Mouse (Mus musculus): Measurements from ENCODE around the gene Fstl3. TPM values are rescaled to one million over a fixed set of nuclear protein-coding genes. Genes with fewer than 3 reads are reported as not detected.

The Fstl3 gene
- total RNA-seq, 4 experiments from 2014 or later = 0.73 to 1.2 (median 1.1) TPM

DNA sequence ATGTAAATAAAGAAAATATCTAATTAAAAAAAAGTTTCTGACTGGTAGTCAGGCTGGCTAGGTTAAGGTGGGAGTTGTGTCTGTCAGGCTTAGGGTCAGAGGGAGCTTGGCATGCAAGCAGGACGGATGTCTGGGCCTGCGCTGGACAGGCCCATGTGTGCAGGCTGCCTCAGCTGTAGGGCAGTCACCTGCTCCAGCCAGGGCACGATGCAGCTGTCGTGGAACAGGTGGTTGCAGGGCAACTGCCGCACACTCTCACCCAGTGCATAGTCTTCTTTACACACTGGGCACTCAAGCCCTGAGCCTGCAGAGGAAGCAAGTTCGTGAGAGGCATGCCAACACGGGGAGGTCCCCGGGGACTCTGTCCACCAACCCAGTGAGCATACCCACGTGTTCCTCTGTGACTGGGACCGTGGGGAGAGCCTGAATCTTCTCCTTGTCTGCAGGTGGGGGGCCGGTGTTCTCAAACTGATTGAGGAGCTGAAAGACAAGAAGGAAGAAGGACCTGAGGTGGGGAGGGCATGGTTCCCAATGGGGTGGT is 16.4 kb upstream of the Fstl3 start:
- no peak for DNase-seq (ENCODE audit: low spot score in 2 of 2)

DNA sequence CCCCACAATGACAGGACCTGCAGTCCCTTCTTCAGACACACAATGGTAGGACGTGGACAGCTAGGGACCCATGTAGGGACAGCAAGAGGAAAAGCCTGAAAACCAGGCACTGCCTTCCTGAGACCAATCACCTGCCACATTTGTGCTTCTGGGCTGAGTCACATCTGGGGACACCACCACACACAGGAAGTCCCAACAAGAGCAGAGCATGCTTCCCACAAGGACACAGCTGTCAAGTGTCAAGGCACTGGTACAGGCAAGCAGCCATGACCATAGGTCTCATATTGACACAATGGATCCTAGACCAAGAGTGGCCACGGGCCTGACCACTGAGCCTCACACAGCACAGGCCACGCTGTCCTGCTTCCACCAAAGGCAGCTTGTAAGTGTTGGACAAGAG is 14.2 kb upstream of the Fstl3 start:
- DNase-seq (ENCODE audit: low spot score in 2 of 2) = no peak

- DNase-seq (ENCODE audit: low spot score in 2 of 2) = no peak
Observed at GRCm38 (mm10) chr10:79764234-79764633, 12.8 kb upstream of the Fstl3 start.

- no peak for DNase-seq (ENCODE audit: low spot score in 2 of 2)
Observed at GRCm38 (mm10) chr10:79765228-79765745, 11.8 kb upstream of the Fstl3 start.

- DNase-seq (ENCODE audit: low spot score in 2 of 2) = no peak
Observed at GRCm38 (mm10) chr10:79766001-79766507, 11.0 kb upstream of the Fstl3 start.

DNA sequence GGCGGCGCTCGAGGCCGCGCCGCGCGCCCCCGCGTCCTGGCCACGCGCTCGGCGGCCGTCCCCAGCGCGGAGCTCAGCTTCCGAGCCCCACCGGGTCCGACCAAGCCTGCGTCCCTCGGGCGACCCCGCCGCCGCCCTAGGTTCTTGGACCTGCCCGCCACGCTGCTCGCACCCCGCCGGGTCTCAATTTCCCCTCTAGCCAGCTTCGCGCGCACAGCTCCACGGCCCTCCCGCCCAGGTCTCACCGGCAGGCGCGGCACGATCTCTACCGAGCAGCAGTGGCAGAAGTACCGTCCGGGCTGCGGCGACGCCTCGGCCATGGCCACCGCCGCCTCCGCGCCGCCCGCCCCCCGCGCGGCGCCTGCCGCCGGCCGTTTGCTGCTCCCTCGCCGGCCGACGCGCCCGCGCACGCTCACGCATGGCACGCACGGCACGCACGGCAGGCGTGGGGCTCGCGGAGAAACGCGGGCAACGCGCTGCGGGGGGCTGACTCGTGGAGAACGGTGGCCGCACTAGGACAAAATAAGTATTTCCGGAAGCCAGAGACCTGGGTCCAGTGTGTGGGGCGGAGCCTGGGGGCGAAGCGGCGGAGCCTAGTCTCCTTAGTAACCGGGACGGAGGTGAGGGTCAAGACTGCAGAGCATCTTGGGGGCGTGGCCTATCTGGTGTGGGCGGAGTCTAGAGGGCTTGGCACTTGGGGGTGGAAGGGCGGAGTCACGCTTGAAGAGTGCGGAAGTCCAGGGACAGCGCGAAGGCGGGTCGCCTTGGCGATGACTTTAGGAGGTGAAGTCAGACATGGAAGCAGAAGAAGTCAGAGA is 10.4 kb upstream of the Fstl3 start, which contains the start of gene Rnf126:
Gene Rnf126, minus strand, starts transcription at position 445 of the 818 bp plus-strand sequence.
- DNase-seq (ENCODE audit: low spot score in 2 of 2) = peak; percentile 99

DNA sequence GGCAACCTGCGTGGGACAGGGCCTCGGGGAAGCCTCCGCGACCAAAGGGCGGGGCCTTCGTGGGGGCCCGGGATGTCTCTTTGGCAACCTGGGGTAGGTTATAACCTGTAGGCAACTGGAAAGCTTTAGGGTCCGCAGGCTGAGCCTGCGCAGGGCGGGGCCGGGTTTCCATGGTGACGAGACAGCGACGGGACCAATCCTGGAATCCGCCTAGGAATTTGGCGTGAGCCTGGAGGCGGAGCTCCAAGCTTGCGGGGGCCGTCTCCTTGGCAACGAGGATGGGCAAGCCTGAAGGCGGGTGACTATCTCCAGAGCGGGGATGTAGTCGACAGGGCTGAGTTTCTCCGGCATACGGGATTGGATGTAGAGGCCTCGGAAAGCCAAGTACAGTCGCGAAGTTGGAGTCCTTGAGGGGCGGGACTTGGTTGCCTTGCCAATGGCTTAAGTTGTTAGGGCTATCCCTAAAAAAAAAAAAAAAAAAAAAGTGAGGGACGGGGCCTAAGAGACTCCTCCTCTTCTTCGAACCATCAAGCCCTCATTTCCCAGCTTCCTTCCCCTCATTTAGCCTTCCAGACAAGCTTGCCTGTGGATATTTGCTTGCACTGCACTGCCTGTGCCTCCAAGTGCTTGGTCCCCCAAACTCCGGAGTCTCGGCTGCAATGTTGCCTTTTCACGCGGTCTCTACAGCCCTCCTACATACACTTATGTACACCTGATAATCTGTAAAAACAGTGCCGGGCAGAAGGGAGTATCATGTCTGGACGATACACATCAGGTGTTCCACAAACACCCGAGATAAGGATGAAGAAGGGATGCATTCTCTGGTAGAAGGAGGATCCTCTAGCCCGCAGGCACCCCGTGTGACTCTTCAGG is 9.5 kb upstream of the Fstl3 start:
- peak; percentile 83 to 90 for DNase-seq (ENCODE audit: low spot score in 2 of 2)

- DNase-seq (ENCODE audit: low spot score in 2 of 2) = peak; percentile 51 to 53
Observed at GRCm38 (mm10) chr10:79768400-79768799, 8.7 kb upstream of the Fstl3 start.

GRCm38 (mm10) chr10:79769329-79769728 is 7.7 kb upstream of the Fstl3 start:
- DNase-seq (ENCODE audit: low spot score in 2 of 2) = no peak

DNA sequence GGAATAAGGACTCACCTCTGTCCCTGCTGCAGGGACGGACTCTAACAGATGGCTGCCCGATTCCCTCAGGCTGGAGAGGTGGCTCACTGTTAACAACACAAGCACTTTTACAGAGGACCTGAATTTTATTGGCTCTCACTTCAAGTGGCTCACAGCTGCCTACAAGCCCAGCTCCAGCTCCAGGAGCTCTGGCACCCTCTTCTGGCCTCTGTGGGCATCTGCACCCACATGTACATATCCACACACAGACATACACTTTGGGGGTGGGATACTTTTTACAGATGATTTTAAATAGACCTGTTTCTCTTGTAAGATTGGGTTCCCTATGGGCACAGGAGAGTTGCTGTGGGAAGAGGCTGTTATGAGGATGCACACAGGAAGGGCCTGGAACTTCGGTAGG is 4.8 kb upstream of the Fstl3 start:
- DNase-seq (ENCODE audit: low spot score in 2 of 2) = no peak

DNA sequence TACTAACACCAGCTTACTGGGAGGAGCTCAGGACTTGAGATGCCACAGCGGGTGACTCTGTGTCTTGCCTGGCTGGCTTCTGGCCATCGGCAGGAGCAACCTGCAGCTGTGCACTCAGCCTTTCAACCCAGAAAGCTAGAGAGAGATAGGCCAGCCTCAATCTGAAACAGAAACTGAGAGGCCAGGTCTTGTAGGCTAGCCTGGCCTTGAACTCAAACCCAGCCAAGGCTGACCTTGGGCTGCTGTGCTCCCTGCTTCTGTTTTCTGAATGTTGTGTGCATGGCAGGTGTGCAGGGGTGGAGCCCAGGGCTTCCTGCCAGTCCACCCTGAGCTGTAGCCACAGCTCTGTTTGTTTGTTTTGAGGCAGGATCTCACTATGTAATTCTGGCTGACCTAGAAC is 3.9 kb upstream of the Fstl3 start:
- DNase-seq (ENCODE audit: low spot score in 2 of 2) = no peak

- DNase-seq (ENCODE audit: low spot score in 2 of 2) = no peak
Observed at GRCm38 (mm10) chr10:79774486-79775279, 2.4 kb upstream of the Fstl3 start.

GRCm38 (mm10) chr10:79778006-79778405 is 934 bp downstream of the Fstl3 start:
- no peak for DNase-seq (ENCODE audit: low spot score in 2 of 2)

DNA sequence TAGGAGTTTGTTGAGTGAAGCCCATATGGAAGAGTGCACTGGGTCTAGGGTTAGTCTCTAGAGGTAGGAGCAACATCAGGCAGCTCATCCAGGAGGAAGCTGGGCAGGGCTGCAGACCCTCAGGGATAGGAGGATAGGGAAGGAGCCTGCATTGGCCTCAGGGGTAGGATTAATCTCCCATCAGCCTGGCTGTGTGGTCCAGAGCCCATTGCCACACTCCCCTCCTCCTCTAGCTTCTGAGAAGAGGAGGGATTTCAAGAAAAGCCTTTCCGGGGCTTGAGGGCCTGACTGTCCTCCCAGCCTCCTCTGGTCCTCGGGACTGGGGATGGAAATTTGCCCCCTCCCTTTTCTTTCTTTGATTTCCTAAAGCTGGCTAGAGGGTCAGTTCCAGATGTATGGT is 2.1 kb downstream of the Fstl3 start:
- no peak for DNase-seq (ENCODE audit: low spot score in 2 of 2)

DNA sequence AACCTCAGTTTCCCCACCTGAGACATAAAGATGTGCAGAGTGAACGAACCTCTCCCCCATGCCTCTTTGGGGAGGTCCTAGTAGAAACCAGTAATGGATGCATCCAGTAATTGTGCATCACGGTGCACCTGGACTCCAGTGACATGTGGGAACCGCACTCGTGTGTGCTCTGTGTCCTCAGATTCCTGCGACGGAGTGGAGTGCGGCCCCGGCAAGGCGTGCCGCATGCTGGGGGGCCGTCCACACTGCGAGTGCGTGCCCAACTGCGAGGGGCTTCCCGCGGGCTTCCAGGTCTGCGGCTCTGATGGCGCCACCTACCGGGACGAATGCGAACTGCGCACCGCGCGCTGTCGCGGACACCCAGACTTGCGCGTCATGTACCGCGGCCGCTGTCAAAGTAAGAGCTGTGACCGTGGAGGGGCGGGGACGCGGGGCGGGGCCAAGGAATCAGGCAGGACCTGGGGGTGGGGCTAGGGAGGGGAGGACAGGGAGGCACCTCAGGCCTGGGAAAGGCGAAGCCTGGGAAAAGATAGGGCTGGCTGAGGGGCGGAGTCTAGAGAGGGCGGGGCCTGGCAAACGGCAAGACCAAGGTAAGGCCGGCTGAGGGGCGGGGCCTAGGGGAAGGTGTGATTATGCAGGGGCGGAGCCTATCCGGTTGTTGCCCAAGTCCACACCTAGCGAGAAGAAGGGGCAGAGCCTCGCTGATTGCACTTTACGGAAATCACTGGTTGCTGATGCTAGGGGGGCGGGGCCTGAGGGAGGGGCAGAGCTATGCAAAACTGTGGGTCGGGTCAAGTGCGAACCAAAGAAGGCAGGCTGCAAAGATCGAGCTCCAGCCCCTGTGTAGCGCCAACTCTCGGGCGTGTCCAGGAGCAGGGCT is 3.0 kb downstream of the Fstl3 start:
- peak; percentile 93 to 94 for DNase-seq (ENCODE audit: low spot score in 2 of 2)

DNA sequence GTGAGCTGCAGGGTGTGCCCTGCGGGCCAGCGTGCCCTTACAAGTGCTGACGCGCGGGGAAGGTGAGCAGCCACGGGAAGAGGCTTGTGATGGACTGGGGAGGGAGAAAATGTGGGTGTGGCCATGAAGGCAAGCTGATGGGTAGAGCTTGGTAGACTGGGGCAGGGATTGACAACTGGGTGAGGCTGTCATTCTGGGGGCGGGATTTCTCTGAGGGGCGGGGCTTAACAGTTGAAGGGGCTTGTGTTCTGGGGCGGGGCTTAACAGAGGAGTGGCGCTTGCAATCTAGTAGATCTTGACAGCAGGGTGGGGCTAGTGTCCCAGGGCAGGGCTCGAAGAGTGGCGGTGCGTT is 3.6 kb downstream of the Fstl3 start:
- no peak for DNase-seq (ENCODE audit: low spot score in 2 of 2)

DNA sequence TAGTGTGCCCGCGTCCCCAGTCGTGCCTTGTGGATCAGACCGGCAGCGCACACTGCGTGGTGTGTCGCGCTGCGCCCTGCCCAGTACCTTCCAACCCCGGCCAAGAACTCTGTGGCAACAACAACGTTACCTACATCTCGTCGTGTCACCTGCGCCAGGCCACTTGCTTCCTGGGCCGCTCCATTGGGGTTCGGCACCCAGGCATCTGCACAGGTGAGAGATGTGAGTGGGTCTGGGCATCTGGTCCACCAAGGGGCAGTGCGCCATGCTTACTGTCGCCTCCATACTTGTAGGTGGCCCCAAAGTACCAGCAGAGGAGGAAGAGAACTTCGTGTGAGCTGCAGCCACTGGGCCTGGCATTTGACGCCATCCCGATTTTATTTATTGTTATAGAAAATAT is 4.1 kb downstream of the Fstl3 start:
- no peak for DNase-seq (ENCODE audit: low spot score in 2 of 2)

DNA sequence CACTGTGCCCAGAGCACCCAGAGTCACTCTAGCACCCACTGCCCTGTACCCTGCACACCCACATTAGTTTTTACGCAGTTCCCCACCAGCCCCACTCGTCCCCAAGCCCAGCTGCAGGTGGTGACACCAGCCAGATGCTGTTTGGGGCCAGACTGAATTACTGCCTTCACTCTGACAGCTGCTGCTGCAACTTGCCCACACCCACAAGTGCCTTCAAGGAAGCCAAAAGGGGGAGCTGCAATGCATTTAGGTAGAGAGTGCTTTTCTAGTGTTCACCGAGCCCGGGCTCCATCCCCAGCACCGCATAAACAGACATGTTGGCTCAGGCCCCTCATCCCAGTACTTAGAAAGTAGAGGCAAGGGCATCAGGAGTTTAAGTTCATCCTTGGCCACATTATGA is 4.9 kb downstream of the Fstl3 start:
- DNase-seq (ENCODE audit: low spot score in 2 of 2) = no peak

GRCm38 (mm10) chr10:79783050-79783449 is 6.0 kb downstream of the Fstl3 start:
- no peak for DNase-seq (ENCODE audit: low spot score in 2 of 2)
